8 mouse cellular contexts compared by ENCODE assay signal in genomic region chr4:138922131-138922459, GRCm38 (mm10). TPM values are rescaled to one million over a fixed set of nuclear protein-coding genes. Genes with fewer than 3 reads are reported as not detected.
DNase-seq lines count a peak whose midpoint lies in the region; ATAC-seq and TF ChIP-seq lines count a peak whose summit lies in the region.

No protein-coding gene starts in this region.

- no peaks in the 10 kb centered on the region for H3K36me3 ChIP-seq in C2C12 (ENCODE audit: control insufficient read depth, insufficient read depth)
- H3K36me3 ChIP-seq in heart, embryonic 11.5 days (ENCODE audit: control insufficient read depth, insufficient read depth, low read length) = no peaks in the 10 kb centered on the region
- no peaks in the 10 kb centered on the region for H3K36me3 ChIP-seq in kidney, embryonic 15.5 days
- H3K36me3 ChIP-seq in limb, embryonic 15.5 days = no peaks in the 10 kb centered on the region

- peaks cover 20% of the 10 kb centered on the region for H3K27me3 ChIP-seq in C2C12 (ENCODE audit: control insufficient read depth, insufficient read depth, insufficient read length)
- peaks cover 5% of the 10 kb centered on the region; the same call in 1 of the 2 replicates for H3K27me3 ChIP-seq in heart, embryonic 11.5 days (ENCODE audit: control insufficient read depth, insufficient read depth, low read length)
- peaks cover 14% of the 10 kb centered on the region for H3K27me3 ChIP-seq in kidney, embryonic 15.5 days
- H3K27me3 ChIP-seq in limb, embryonic 15.5 days = peaks cover 17% of the 10 kb centered on the region; the same call in 1 of the 2 replicates

- ATAC-seq in erythroid progenitor cell, adult 5-6 weeks (replicated peaks; ENCODE audit: low FRiP score, poor library complexity, severe bottlenecking) = peak; percentile 86
- ATAC-seq in heart, embryonic 11.5 days (replicated peaks; ENCODE audit: insufficient number of reproducible peaks, low FRiP score, low TSS enrichment) = no peak
- peak; percentile 36; the same call in 1 of the 2 replicates for ATAC-seq in kidney, embryonic 15.5 days (replicated peaks; ENCODE audit: low FRiP score)
- no peak for ATAC-seq in limb, embryonic 15.5 days (ENCODE audit: insufficient number of reproducible peaks, low FRiP score, low TSS enrichment, low read depth)

- H3K4me2 ChIP-seq in heart, embryonic 11.5 days = peak overlapping the region; percentile 56
- H3K4me2 ChIP-seq in kidney, embryonic 15.5 days = peak overlapping the region; percentile 56
- H3K4me2 ChIP-seq in limb, embryonic 15.5 days = peak overlapping the region; percentile 49

- no peak overlapping the region for H3K27ac ChIP-seq in heart, embryonic 11.5 days (ENCODE audit: low read depth, low read length)
- H3K27ac ChIP-seq in kidney, embryonic 15.5 days = no peak overlapping the region
- H3K27ac ChIP-seq in limb, embryonic 15.5 days = no peak overlapping the region

- H3ac ChIP-seq in C2C12 (ENCODE audit: control insufficient read depth, insufficient read length, low read depth) = no peak overlapping the region

- H3K9ac ChIP-seq in heart, embryonic 11.5 days (ENCODE audit: low read depth, low read length) = no peak overlapping the region
- no peak overlapping the region for H3K9ac ChIP-seq in kidney, embryonic 15.5 days
- no peak overlapping the region for H3K9ac ChIP-seq in limb, embryonic 15.5 days

- TF ChIP-seq POLR2A in brain, embryonic 14.5 days (IDR thresholded peaks at IDR 0.05; ENCODE audit: borderline replicate concordance, extremely low read depth, insufficient read depth, insufficient read length, poor library complexity, severe bottlenecking) = no peak

- H3K9me3 ChIP-seq in heart, embryonic 11.5 days (replicated peaks; ENCODE audit: control insufficient read depth, low read length) = no peaks in the 10 kb centered on the region
- no peaks in the 10 kb centered on the region for H3K9me3 ChIP-seq in kidney, embryonic 15.5 days (replicated peaks)
- no peaks in the 10 kb centered on the region for H3K9me3 ChIP-seq in limb, embryonic 15.5 days

- H3K79me3 ChIP-seq in C2C12 (ENCODE audit: low read depth) = no peaks in the 10 kb centered on the region

- DNase-seq in brain, embryonic 14.5 days (ENCODE audit: low read depth) = peak; percentile 95
- DNase-seq in monocyte, adult 2 months (ENCODE audit: low read depth in 1 of 2, low spot score in 2 of 2) = peak; percentile 69 to 86
- DNase-seq in spleen, postnatal 36 days (ENCODE audit: low spot score in 2 of 2) = peak; percentile 80 to 84

- WGBS in heart, embryonic 11.5 days (ENCODE audit: insufficient replicate concordance) = 2% methylated on average over 11 of the region's 11 CpGs
- 1% methylated on average over 11 of the region's 11 CpGs for WGBS in kidney, embryonic 15.5 days
- 3% methylated on average over 11 of the region's 11 CpGs for WGBS in limb, embryonic 15.5 days

- no peak overlapping the region for H3K4me3 ChIP-seq in C2C12 (ENCODE audit: insufficient read depth, poor library complexity, severe bottlenecking)
- H3K4me3 ChIP-seq in heart, embryonic 11.5 days (ENCODE audit: low read depth, low read length) = peak overlapping the region; percentile 18; the same call in 1 of the 2 replicates
- peak overlapping the region; percentile 28 for H3K4me3 ChIP-seq in kidney, embryonic 15.5 days (replicated peaks)
- H3K4me3 ChIP-seq in limb, embryonic 15.5 days = peak overlapping the region; percentile 25

- TF ChIP-seq CTCF in C2C12 (IDR thresholded peaks at IDR 0.05; ENCODE audit: control insufficient read depth, insufficient read depth, insufficient read length) = peak; percentile 82
- peak; percentile 100 for TF ChIP-seq CTCF in brain, embryonic 14.5 days (IDR thresholded peaks at IDR 0.05; ENCODE audit: borderline replicate concordance, extremely low read depth, insufficient read depth, insufficient read length)

- no peaks in the 10 kb centered on the region for H3K4me1 ChIP-seq in heart, embryonic 11.5 days (ENCODE audit: control insufficient read depth, insufficient read depth, low read length)
- peaks cover 11% of the 10 kb centered on the region for H3K4me1 ChIP-seq in kidney, embryonic 15.5 days
- H3K4me1 ChIP-seq in limb, embryonic 15.5 days = peaks cover 3% of the 10 kb centered on the region

- no peaks in the 10 kb centered on the region for H3K79me2 ChIP-seq in C2C12 (ENCODE audit: control insufficient read depth, insufficient read depth)

TF ChIP-seq in C2C12, 6 proteins besides CTCF, POLR2A, EP300 and RAD21:
- TF ChIP-seq MYOG (IDR thresholded peaks at IDR 0.05; ENCODE audit: control insufficient read depth, extremely low read depth, insufficient read length) (no peak), MYOD1 (IDR thresholded peaks at IDR 0.05; ENCODE audit: control insufficient read depth, insufficient read length, low read depth) (no peak), USF1 (IDR thresholded peaks at IDR 0.05; ENCODE audit: low read depth) (no peak), FOSL1 (IDR thresholded peaks at IDR 0.05; ENCODE audit: insufficient read depth, low read length, poor library complexity, severe bottlenecking) (no peak), CEBPB (IDR thresholded peaks at IDR 0.05; ENCODE audit: low read depth) (no peak), MAX (IDR thresholded peaks at IDR 0.05) (no peak)

RNA-seq across cellular contexts. Expression of gene Otud3, which starts 8.3 kb away (rescaled TPM):
- polyA plus RNA-seq in C2C12 (2012; fragmentation: generic; extraction: Trizol) = 9.2 TPM
- polyA plus RNA-seq in brain, embryonic 14.5 days (2012; rRNA removed) = 7.0 and 9.8 TPM in 2 replicates
- total RNA-seq in erythroid progenitor cell, adult 5-6 weeks (2015; ENCODE audit: low replicate concordance) = not detected in 2 replicates
- total RNA-seq in erythroid progenitor cell, adult 5-6 weeks (2017; ENCODE audit: low replicate concordance) = 0.13 and 0.83 TPM in 2 replicates
- polyA plus RNA-seq in heart, embryonic 11.5 days (2014; fragmentation: Nextera tagmentation; extraction: Ambion mirVana) = 3.4 and 4.2 TPM in 2 replicates
- 2.5 and 3.5 TPM in 2 replicates for polyA plus RNA-seq in kidney, embryonic 15.5 days (2015; fragmentation: Nextera tagmentation; extraction: Ambion mirVana)
- 2.6 and 2.8 TPM in 2 replicates for polyA plus RNA-seq in limb, embryonic 15.5 days (2015; fragmentation: Nextera tagmentation; extraction: Ambion mirVana)

RNA-seq across cellular contexts. Expression of gene Pla2g2e, which starts 44.4 kb away (rescaled TPM):
- polyA plus RNA-seq in C2C12 (2012; fragmentation: generic; extraction: Trizol) = 2.5 TPM
- not detected in 2 replicates for polyA plus RNA-seq in brain, embryonic 14.5 days (2012; rRNA removed)
- not detected in 2 replicates for total RNA-seq in erythroid progenitor cell, adult 5-6 weeks (2015; ENCODE audit: low replicate concordance)
- not detected in 2 replicates for total RNA-seq in erythroid progenitor cell, adult 5-6 weeks (2017; ENCODE audit: low replicate concordance)
- not detected in 2 replicates for polyA plus RNA-seq in heart, embryonic 11.5 days (2014; fragmentation: Nextera tagmentation; extraction: Ambion mirVana)
- polyA plus RNA-seq in kidney, embryonic 15.5 days (2015; fragmentation: Nextera tagmentation; extraction: Ambion mirVana) = 0.30 and 0.48 TPM in 2 replicates
- not detected in 2 replicates for polyA plus RNA-seq in limb, embryonic 15.5 days (2015; fragmentation: Nextera tagmentation; extraction: Ambion mirVana)

RNA-seq across cellular contexts. Expression of gene Rnf186, which starts 44.8 kb away (rescaled TPM):
- not detected for polyA plus RNA-seq in C2C12 (2012; fragmentation: generic; extraction: Trizol)
- polyA plus RNA-seq in brain, embryonic 14.5 days (2012; rRNA removed) = not detected in 2 replicates
- total RNA-seq in erythroid progenitor cell, adult 5-6 weeks (2015; ENCODE audit: low replicate concordance) = not detected in 2 replicates
- total RNA-seq in erythroid progenitor cell, adult 5-6 weeks (2017; ENCODE audit: low replicate concordance) = not detected in 2 replicates
- polyA plus RNA-seq in heart, embryonic 11.5 days (2014; fragmentation: Nextera tagmentation; extraction: Ambion mirVana) = not detected in 2 replicates
- 6.3 and 8.2 TPM in 2 replicates for polyA plus RNA-seq in kidney, embryonic 15.5 days (2015; fragmentation: Nextera tagmentation; extraction: Ambion mirVana)
- 0.19 and 0.32 TPM in 2 replicates for polyA plus RNA-seq in limb, embryonic 15.5 days (2015; fragmentation: Nextera tagmentation; extraction: Ambion mirVana)

RNA-seq across cellular contexts. Expression of gene Gm13030, which starts 48.3 kb away (rescaled TPM):
- polyA plus RNA-seq in C2C12 (2012; fragmentation: generic; extraction: Trizol) = not detected
- polyA plus RNA-seq in brain, embryonic 14.5 days (2012; rRNA removed) = not detected in 2 replicates
- not detected in 2 replicates for total RNA-seq in erythroid progenitor cell, adult 5-6 weeks (2015; ENCODE audit: low replicate concordance)
- total RNA-seq in erythroid progenitor cell, adult 5-6 weeks (2017; ENCODE audit: low replicate concordance) = not detected in 2 replicates
- polyA plus RNA-seq in heart, embryonic 11.5 days (2014; fragmentation: Nextera tagmentation; extraction: Ambion mirVana) = not detected in 2 replicates
- not detected in 2 replicates for polyA plus RNA-seq in kidney, embryonic 15.5 days (2015; fragmentation: Nextera tagmentation; extraction: Ambion mirVana)
- not detected in 2 replicates for polyA plus RNA-seq in limb, embryonic 15.5 days (2015; fragmentation: Nextera tagmentation; extraction: Ambion mirVana)

RNA-seq across cellular contexts. Expression of gene Tmco4, which starts 50.6 kb away (rescaled TPM):
- polyA plus RNA-seq in C2C12 (2012; fragmentation: generic; extraction: Trizol) = 1.8 TPM
- polyA plus RNA-seq in brain, embryonic 14.5 days (2012; rRNA removed) = 0.62 and 0.64 TPM in 2 replicates
- 0.42 and 1.8 TPM in 2 replicates for total RNA-seq in erythroid progenitor cell, adult 5-6 weeks (2015; ENCODE audit: low replicate concordance)
- 1.1 and 2.1 TPM in 2 replicates for total RNA-seq in erythroid progenitor cell, adult 5-6 weeks (2017; ENCODE audit: low replicate concordance)
- 3.0 TPM in 2 replicates for polyA plus RNA-seq in heart, embryonic 11.5 days (2014; fragmentation: Nextera tagmentation; extraction: Ambion mirVana)
- 5.6 and 6.1 TPM in 2 replicates for polyA plus RNA-seq in kidney, embryonic 15.5 days (2015; fragmentation: Nextera tagmentation; extraction: Ambion mirVana)
- 5.3 and 5.5 TPM in 2 replicates for polyA plus RNA-seq in limb, embryonic 15.5 days (2015; fragmentation: Nextera tagmentation; extraction: Ambion mirVana)

Comparison
In these comparisons a context has a peak if more than half of its experiments do, and no peak if none do; other contexts are left out.
1. ATAC-seq: peak in erythroid progenitor cell, adult 5-6 weeks (single experiment) and kidney, embryonic 15.5 days (single experiment); none in heart, embryonic 11.5 days (single experiment) and limb, embryonic 15.5 days (single experiment).
2. Peak in every context shown above with its lines, with median percentiles within 50 percentile points of each other: DNase-seq and H3K4me2 ChIP-seq.